Mouse (Mus musculus): ENCODE measurements around the gene Tmtc1.

DNA sequence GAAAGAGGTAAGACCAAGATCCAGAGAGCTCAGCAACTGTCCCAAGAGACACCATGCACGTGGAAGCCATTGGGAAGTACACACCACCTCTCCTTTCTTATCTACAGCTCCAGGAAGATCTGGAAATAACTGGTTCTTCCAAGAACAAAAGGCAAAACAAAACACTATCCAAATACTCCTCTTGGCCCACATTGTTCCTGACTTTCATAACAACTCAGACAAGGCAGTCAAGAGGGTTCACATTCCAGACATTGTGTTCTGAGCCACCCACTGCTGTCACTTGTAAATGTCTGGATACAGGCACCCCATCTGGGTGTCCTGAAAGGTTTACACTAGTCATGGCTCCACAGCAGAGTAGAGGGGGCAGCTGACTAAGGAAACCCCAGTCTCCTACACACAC lies 39.7 kb downstream of the Tmtc1 start:
- TF ChIP-seq CTCF (conservative IDR thresholded peaks at IDR 0.05; ENCODE audit: low read length): no peak
- no peak for TF ChIP-seq POU5F1 (IDR thresholded peaks at IDR 0.05; ENCODE audit: borderline replicate concordance, low read length)

Data from E14TG2a.4 (cell line).